Mouse (Mus musculus) fibroblast of lung, adult 2 months (primary cell): Measurements from ENCODE around the gene Fibin.

Experiments
- DNase-seq: peaks from one replicate; pipeline ENCODE4 v3.0.0-alpha.2; 2011; ENCODE audit warnings: low read depth

Gene Fibin

GRCm38 (mm10) chr2:110314074-110314473 lies 48.9 kb downstream of the Fibin start:
- no peak for DNase-seq

GRCm38 (mm10) chr2:110313305-110313824 lies 49.6 kb downstream of the Fibin start:
- DNase-seq = no peak
